Mouse (Mus musculus) ZHBTc4 (cell line): ENCODE results near the gene Fggy.

Experiments
- DNase-seq: peaks from one replicate; pipeline ENCODE4 v3.0.0-alpha.2; 2011; ENCODE audit warnings: low read depth, low spot score

Fggy gene

DNA sequence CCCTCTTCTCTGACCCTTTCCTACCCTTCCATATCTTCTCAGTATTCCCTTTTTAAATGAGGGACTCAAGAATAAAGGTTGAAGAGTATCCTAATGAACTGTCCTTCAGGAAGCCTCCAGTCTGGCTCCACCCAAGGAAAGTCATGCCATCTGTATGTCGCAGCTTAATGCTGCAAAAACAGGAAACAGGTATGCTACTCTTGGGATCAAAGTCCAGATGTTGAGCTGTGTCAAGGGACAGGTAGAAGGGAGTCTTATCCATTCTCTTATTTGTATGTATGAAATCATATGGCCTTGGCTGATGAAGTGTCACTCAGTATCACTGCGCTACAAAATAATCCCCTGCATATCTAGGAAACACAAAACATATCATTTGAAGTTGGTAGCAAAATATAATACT lies 294.9 kb downstream of the Fggy start:
- no peak for DNase-seq

- no peak for DNase-seq
Observed at GRCm38 (mm10) chr4:95856008-95856407, 298.7 kb downstream of the Fggy start.

- no peak for DNase-seq
Observed at GRCm38 (mm10) chr4:95860601-95861000, 303.3 kb downstream of the Fggy start.

DNA sequence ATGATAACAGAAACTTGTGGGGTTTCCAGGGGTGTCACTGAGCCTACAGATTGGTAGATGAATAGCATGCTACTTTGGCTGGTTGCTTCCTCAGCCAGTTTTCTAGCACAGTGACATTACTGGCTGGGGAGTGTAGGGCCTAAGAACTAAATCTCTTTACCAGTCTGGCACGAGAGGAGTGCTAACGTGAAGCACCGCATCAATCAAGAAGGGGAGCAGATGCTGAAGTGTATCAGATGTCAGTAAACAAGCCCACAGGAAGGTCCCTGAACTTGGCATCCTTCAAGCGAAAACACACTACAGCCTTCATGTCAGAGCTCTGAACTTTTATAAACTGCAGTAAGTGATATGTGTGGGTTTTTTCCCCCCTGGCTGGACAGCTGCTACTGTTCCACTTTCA lies 303.8 kb downstream of the Fggy start:
- no peak for DNase-seq

GRCm38 (mm10) chr4:95861741-95862155 lies 304.4 kb downstream of the Fggy start:
- DNase-seq, result no peak

- DNase-seq, result no peak
Observed at GRCm38 (mm10) chr4:95862276-95862675, 305.0 kb downstream of the Fggy start.

DNA sequence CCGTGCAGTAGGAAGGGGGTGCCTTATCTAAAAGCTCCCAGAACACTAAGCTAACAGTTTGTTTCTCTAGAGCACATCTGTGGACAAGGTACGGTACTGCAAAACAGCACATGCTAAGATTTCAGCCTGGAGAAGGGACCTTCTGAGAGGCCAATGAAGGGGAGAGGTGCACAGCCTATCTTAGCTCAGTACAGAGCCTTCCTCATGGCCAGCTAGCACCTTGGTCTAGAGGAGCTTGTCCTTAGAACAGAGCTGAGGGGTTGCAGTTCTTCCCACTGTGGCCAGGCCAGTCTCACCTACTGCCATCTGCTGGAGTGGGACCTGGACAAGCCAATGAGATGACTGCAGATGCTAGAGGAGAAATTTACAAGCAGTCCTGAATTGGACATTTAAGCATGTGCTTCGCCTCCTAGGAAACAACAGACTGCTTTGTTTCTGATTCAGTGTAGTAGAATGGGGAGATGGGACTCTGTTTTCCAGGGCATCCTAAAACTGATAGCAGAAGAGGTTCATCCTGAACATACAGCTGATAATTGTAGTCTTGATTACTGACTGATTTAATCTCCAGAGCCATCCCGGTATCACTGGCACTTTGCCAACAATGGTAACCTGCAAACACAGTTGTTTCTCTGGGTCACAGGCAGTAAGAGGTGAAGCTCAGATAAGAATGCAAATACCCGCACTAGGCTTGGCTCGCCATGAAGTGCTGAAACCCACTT lies 305.6 kb downstream of the Fggy start:
- DNase-seq, result no peak

- no peak for DNase-seq
Observed at GRCm38 (mm10) chr4:95863500-95863803, 306.1 kb downstream of the Fggy start.

- no peak for DNase-seq
Observed at GRCm38 (mm10) chr4:95865251-95865650, 307.9 kb downstream of the Fggy start.

GRCm38 (mm10) chr4:95865882-95866281 lies 308.6 kb downstream of the Fggy start:
- no peak for DNase-seq

DNA sequence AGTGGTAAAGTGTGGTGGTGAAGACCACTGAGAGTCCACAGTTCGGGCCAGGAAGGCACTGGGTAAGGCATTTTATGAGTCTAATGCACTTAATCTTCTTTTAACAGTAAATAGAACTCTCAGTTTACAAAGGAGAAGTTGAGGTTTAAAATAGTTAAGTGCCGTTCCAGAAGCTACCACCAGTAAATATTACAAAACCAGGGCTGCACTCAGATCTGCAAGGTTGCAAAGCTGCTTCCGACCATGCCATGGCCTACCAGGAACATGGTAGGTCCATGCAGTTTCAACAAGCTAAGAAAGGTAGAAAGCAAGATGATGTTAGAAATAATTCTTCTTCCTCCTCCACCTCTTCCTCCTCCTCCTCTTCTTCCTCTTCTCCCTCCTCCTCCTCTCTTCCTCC lies 309.8 kb downstream of the Fggy start:
- DNase-seq, result no peak

- DNase-seq, result no peak
Observed at GRCm38 (mm10) chr4:95868348-95868747, 311.0 kb downstream of the Fggy start.

DNA sequence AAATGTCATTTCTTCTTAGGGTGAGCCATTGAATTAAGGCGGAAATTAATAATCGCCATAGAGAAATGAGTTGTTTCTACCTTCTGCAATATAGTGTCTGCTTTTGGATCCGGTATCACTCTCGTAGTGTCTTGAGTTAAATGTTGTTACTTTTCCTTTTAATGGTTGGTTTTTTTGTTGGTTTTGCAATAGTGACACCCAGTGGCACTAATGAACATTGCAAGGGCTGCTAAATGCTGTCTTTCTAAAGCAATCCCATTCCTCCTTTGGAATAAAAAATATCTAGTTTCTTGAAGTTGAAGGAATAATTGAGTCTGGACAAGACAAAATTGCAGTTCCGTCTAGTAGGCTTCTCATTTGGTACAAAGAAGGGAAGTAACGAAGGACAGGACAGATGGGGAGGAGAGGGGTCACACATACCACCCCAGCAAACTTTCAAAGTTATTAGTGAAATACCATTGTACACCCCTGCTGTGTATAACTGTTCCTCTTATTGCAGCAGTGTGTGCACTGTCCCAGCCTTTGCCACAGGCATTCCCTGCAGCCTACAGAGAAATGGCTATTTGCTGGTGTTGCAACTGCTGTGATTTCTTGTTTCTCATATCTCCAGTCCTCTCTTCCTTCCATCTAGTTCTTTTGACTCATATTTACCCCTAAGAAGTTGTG lies 314.0 kb downstream of the Fggy start:
- peak; percentile 48 for DNase-seq

DNA sequence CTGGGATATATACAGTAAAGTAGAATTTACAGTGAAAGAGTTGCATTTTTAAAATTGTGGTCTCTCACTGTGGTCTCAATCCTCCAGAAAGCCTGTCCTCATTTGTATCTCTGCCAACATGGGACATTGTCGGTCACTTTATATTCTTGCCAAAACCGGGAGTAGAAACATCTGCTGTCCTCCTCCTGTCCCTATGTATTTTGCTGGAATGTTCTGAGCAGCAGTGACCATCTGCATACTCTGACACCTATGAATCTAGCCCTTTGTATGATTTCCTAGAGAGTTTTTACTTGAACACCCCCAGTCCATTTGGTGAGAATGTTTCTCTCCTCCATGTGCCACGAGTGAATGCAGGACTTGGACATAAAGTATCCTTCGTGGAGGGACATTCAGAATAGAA lies 318.6 kb downstream of the Fggy start:
- DNase-seq, result no peak

- no peak for DNase-seq
Observed at GRCm38 (mm10) chr4:95877436-95877835, 320.1 kb downstream of the Fggy start.

DNA sequence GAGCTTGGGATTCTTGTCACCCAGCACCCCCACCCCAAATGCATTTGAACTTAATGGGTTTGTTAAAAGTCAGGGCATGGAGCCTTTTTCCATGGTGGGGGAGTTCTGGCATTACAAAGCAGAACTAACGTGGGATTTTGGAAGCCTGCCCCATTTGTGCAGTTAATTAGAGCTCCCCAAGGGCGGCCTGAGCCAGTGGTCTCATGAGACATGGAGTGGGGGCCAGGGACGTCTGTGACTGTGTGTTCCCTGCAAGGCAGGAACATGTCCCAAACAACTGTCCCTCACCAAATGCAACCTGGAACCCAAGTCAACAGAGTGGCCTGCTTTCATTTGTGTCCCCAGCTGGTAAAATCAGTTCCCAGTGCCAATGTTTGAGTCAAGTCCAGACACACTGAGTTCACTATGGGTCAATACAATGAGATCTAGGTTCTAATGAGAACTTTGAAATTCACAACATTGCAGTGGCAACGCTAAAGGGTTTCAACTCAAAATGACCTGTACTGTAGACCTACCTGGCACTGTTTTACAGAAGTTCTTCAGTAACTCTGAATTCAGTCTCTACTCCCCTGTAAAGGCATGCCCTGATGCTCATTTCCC lies 324.5 kb downstream of the Fggy start:
- DNase-seq, result no peak

GRCm38 (mm10) chr4:95884184-95885145 lies 327.2 kb downstream of the Fggy start:
- no peak for DNase-seq

GRCm38 (mm10) chr4:95895199-95895754 lies 338.0 kb downstream of the Fggy start:
- no peak for DNase-seq

DNA sequence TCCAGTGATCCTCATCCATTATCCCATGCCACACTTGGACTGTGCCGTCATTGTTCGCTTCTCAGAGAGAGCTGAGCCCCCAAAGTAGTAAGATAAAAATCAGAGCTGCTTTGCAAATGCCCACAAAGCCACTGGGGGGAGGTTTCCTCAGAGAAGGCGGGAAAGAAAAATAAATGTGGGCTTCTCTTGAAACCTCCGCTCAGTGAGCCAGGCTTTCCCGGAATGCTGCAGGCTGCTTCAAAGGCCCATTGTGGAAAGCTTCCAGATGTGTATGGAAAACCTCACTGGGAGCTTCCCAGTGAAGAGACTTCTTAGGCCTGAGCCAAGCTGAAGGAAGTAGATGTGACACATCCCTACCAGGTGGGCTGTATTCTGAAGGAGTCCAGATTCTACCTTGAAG lies 339.3 kb downstream of the Fggy start:
- no peak for DNase-seq

- no peak for DNase-seq
Observed at GRCm38 (mm10) chr4:95897236-95897874, 340.0 kb downstream of the Fggy start.

DNA sequence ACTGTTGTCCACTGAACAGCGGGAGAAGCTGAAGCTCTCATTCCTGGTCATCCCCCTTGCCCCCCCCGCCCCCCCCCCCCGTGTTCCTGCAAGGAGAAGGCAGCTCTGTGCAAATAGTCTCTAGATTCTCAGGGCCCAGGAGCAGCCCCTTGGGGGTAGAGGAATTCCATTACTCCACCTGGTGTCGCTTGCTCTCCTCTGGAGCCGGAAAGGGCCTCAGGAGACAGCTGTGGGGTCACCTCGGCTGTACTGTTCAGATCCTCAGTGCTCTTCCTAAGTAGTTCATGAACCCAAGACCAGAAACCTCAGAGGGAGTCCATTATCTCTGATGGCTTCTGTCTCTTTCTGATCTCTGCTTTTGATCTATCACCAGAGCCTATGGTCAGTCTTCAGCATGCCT lies 341.4 kb downstream of the Fggy start:
- no peak for DNase-seq
